Mouse (Mus musculus): ENCODE data around the gene Cul4b. TPM values are rescaled to one million over a fixed set of nuclear protein-coding genes. Genes with fewer than 3 reads are reported as not detected.

The Cul4b gene
- polyA plus RNA-seq (2012; rRNA removed; ENCODE audit: low replicate concordance): 5.8 and 7.2 TPM in 2 replicates

DNA sequence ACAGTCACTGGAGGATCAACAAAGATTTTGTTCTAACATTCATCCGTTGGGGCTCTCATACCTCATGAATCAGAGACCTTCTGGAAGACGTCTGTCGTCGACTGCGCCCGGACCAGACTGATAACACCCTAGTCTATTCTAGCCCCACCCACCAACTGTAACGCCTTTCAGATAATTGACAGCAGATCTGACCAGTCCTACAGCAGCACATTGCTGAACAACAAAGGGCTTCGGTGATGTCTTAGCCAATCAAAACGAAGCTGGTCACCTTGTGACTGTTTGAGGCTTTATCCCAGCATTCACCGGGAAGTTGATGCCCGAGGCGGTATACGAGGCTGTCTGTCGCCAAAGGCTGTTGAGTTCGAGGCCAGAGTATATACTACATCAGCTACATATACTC, at the start of gene Cul4b:
TSS of gene Cul4b (minus strand) at position 119 of the 400 bp plus-strand sequence.

GRCm38 (mm10) chrX:38600177-38600994, 24.4 kb upstream of the Cul4b start, which contains the start of gene Mcts1:
TSS of gene Mcts1 (plus strand) at chrX:38600578.

Other genes with a start within 250 kb of the Cul4b start
- gene Lamp2, start 119.7 kb downstream of the Cul4b start, polyA plus RNA-seq (2012; rRNA removed; ENCODE audit: low replicate concordance): 113 and 131 TPM in 2 replicates
- 15.2 and 18.9 TPM in 2 replicates for gene Mcts1, start 24.4 kb upstream of the Cul4b start, polyA plus RNA-seq (2012; rRNA removed; ENCODE audit: low replicate concordance)
- 10.3 and 11.8 TPM in 2 replicates for gene C1galt1c1, start 58.9 kb upstream of the Cul4b start, polyA plus RNA-seq (2012; rRNA removed; ENCODE audit: low replicate concordance)
- gene 6030498E09Rik, start 196.5 kb upstream of the Cul4b start, polyA plus RNA-seq (2012; rRNA removed; ENCODE audit: low replicate concordance): not detected in 2 replicates

Data from subcutaneous adipose tissue, adult 2 months (tissue).